Mouse (Mus musculus) spleen, adult 18-20 months (tissue): ENCODE data around the gene Olfr1229.

Experiments used
- DNase-seq, 2 experiments: peaks; one replicate each; pipeline ENCODE4 v3.0.0; 2022; ENCODE audit warnings: mixed read lengths in 2 of 2

Gene Olfr1229

DNA sequence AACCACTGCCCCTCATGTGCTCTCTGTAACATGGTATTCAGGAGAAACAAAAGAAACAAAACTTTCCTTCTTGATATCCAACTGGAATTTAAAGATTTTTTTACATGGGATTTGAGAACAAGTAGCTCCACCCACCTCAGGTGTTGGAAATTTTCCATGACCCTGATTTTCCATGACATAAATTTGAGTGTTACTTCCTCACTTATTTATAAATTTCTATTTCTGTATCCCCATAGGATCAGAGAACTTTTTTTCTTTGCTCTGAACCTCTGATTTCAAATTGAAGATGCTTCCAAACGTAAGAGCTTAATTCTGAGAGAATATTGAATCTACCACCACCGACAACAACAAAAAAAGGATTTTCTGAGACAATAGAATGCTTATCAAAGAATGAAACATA, at the start of gene Olfr1229:
Gene Olfr1229, minus strand, starts transcription at position 101 of the 400 bp plus-strand sequence.
- no peak for DNase-seq

DNA sequence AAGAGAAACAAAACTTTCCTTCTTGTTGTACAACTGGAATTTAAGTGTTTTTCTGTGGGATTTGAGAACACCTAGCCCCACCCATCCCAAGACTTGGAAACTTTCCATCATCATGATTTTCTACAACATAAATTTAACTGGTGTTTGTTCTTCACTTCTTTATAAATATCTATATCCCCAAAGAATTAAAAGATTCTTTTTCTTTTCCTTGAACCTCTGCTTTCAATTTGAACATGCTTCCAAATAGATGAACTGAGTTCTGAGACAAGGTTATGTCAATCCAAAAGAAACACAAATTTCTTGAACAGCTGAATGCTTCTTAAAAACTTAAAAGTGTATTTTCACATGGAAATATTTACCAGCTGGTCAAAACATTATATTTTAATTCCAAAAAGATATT, 41.8 kb upstream of the Olfr1229 start, which contains the start of gene Olfr1232:
Gene Olfr1232, minus strand, starts transcription at position 101 of the 400 bp plus-strand sequence.
- no peak for DNase-seq

DNA sequence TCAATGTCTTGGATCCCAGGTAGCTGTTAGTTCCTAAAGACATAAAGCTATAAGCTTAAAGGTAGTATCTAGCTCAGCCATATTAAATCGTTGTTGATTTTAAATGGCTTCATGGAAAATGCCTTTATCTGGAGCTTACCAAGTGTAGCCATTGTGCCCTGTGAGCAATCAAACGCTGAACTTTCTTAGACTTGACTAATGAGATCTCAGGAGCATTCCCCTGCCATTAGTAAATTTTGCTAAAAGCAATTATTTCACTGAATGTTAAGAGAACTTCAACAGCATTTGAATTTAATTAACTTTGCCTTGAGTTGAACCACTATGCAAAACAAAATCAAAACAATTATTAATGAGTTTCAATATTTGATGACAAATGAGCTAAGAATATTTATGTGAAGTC, 19.2 kb upstream of the Olfr1229 start, which contains the start of gene Olfr1231:
Gene Olfr1231, minus strand, starts transcription at position 101 of the 400 bp plus-strand sequence.
- no peak for DNase-seq

DNA sequence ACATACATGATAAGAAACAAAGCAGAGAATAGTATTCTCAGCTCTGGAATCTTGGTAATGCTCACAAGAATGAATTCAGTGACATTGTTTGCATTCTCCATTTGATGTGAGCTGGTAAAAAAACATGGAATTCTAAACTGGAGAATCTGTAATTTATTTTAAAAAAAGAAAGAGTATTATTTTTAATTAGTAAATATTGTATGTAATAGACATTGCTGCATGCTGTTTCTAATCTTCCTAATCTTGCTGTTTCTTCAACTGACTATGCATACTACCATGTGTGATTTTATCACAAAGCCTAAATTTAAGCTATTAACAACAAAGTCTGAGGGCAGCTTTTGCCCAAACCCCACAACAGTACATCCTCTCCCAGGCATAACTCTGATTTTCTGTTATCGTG, 9.4 kb upstream of the Olfr1229 start, which contains the start of gene Olfr1230:
Gene Olfr1230, minus strand, starts transcription at position 101 of the 400 bp plus-strand sequence.
- no peak for DNase-seq

DNA sequence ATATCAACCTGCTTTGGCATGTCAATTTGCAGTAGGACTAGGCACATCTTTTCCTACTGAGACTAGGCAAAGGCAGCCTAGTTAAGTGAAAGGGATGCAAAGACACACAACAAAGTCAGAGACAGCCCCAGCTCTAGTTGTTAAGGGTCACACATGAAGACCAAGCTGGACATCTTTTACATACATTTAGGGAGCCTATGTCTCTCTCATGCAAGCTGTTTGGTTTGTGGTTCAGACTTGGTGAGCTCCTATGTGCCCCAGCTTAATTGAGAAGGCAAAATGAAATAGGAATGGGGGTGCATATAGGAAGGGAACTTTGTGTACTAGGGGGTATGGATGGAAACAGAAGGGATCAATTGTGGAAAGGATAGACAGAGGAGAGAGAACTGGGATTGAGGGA, 33.9 kb downstream of the Olfr1229 start, which contains the start of gene Olfr1228:
Gene Olfr1228, minus strand, starts transcription at position 101 of the 400 bp plus-strand sequence.
- no peak for DNase-seq
